Mouse (Mus musculus) embryonic facial prominence, embryonic 11.5 days (tissue): ENCODE measurements around the gene Ube2t. TPM values are rescaled to one million over a fixed set of nuclear protein-coding genes. Genes with fewer than 3 reads are reported as not detected.

Experiments used
- ATAC-seq: fragments of 200-750 bp; cut with Nextera tagmentation; replicated peaks from 2 replicates; pipeline ENCODE4 v1.8.0; 2017; ENCODE audit warnings: low read depth; ENCODE audit not compliant: insufficient number of reproducible peaks, low FRiP score, low TSS enrichment
- DNase-seq: peaks from one replicate; pipeline ENCODE4 v3.0.0-alpha.2; 2015; ENCODE audit warnings: low spot score
- H3K27ac ChIP-seq: fragments of 300-500 bp; sonication (generic); replicated peaks from 2 replicates; pipeline ENCODE4 v1.5.1; 2014; ENCODE audit warnings: mild to moderate bottlenecking, low read depth, low read length, control low read depth
- H3K27me3 ChIP-seq: fragments of 300-500 bp; sonication (generic); 2 replicates; pipeline ENCODE4 v1.6.1; 2014; ENCODE audit warnings: mild to moderate bottlenecking, low read length, moderate library complexity, mixed read lengths; ENCODE audit not compliant: control insufficient read depth, insufficient read depth
- H3K36me3 ChIP-seq: fragments of 300-500 bp; sonication (generic); replicated peaks from 2 replicates; pipeline ENCODE4 v1.6.1; 2014; ENCODE audit warnings: low read depth, mild to moderate bottlenecking, low read length, moderate library complexity, mixed read lengths; ENCODE audit not compliant: control insufficient read depth, insufficient read depth
- H3K4me1 ChIP-seq: fragments of 300-500 bp; sonication (generic); 2 replicates; pipeline ENCODE4 v1.6.1; 2014; ENCODE audit warnings: low read length, mixed read lengths; ENCODE audit not compliant: control insufficient read depth, insufficient read depth
- H3K4me2 ChIP-seq: fragments of 300-500 bp; sonication (generic); 2 replicates; pipeline ENCODE4 v1.6.1; 2014; ENCODE audit warnings: low read depth, mild to moderate bottlenecking, control low read depth, low read length, moderate library complexity
- H3K4me3 ChIP-seq: fragments of 300-500 bp; sonication (generic); 2 replicates; pipeline ENCODE4 v1.5.1; 2014; ENCODE audit warnings: low read depth, low read length, control low read depth
- H3K9ac ChIP-seq: fragments of 300-500 bp; sonication (generic); replicated peaks from 2 replicates; pipeline ENCODE4 v1.6.1; 2014; ENCODE audit warnings: mild to moderate bottlenecking, control low read depth, low read length
- H3K9me3 ChIP-seq: fragments of 300-500 bp; sonication (generic); replicated peaks from 2 replicates; pipeline ENCODE4 v1.6.1; 2016; ENCODE audit warnings: mild to moderate bottlenecking, low read length, inconsistent platforms, mixed read lengths; ENCODE audit not compliant: control insufficient read depth
- WGBS: fragments of 180-500 bp; shearing (Covaris S2); extraction: QIAGEN DNeasy Blood & Tissue Kit; methylation state at CpG from one replicate; pipeline ENCODE4 v1.1.7; 2014; 5-methylcytosine and 5-hydroxymethylcytosine counted together
- polyA plus RNA-seq: library from polyadenylated mRNA; unstranded; fragments of >200 nt; fragmentation: Nextera tagmentation; extraction: Ambion mirVana; gene quantifications from 2 replicates; pipeline ENCODE4 v1.2.1, GENCODE M21; 2014

The Ube2t gene
- polyA plus RNA-seq, 1 experiment from 2014 or later: 46.4 TPM

- no peak overlapping the region for H3K4me2 ChIP-seq
These were observed 58.6 kb downstream of the Ube2t start for GRCm38 (mm10) chr1:135020970-135021369.

DNA sequence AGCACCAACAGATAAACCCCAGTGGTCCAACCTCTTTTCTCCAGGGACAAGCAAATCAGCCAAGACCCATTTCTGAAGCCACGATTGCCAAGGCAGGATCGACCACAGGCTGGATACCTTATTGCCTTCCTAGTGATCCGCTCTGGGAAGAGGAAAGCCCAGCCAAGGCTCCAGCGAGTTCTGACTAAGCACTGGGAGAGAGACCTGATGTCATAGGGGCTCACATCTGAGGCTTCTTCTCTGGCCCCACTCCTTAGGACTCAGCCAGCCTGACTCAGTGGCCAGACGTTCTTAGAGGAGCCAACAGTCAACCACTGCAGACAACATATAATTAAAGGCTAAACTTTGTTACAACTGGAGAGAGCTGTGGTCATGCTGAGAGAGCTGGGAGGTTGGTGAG lies 59.6 kb downstream of the Ube2t start:
- Histone ChIP-seq H3K27ac (no peak overlapping the region), H3K4me2 (no peak overlapping the region), H3K27me3 (no peaks in the 10 kb centered on the region), H3K9me3 (no peaks in the 10 kb centered on the region), H3K4me1 (no peaks in the 10 kb centered on the region), H3K4me3 (no peak overlapping the region), H3K9ac (no peak overlapping the region), H3K36me3 (no peaks in the 10 kb centered on the region)
- DNase-seq (no peak), ATAC-seq (no peak)
- 74% methylated on average over 5 of the region's 5 CpGs for WGBS

More at GRCm38 (mm10) chr1:135020970-135021369, 58.6 kb downstream of the Ube2t start:
- Histone ChIP-seq H3K36me3 (no peaks in the 10 kb centered on the region), H3K9me3 (no peaks in the 10 kb centered on the region), H3K4me3 (no peak overlapping the region), H3K27ac (no peak overlapping the region), H3K9ac (no peak overlapping the region), H3K27me3 (no peaks in the 10 kb centered on the region), H3K4me1 (no peaks in the 10 kb centered on the region)
- no peak for DNase-seq
- 54% methylated on average over 5 of the region's 5 CpGs for WGBS
- no peak; the same call in 1 of the 2 replicates for ATAC-seq

DNA sequence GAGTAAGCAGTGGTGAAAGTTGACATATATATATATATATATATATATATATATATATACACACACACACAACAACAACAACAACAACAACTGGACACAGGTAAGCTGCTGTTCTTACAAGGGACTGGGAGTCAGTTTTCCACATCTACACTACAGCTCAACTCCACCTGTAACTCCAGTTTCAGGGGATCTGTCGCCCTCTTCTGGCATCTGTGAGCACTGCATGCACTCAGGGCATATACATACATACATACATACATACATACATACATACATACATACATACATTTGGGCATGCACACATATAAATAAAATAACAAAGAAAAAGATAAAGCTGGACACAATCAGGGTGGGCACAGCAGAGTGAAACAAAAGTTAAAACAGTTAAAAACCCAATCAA lies 61.2 kb downstream of the Ube2t start:
- Histone ChIP-seq H3K9me3 (no peaks in the 10 kb centered on the region), H3K36me3 (no peaks in the 10 kb centered on the region), H3K9ac (no peak overlapping the region), H3K27me3 (no peaks in the 10 kb centered on the region), H3K27ac (no peak overlapping the region), H3K4me3 (no peak overlapping the region), H3K4me1 (no peaks in the 10 kb centered on the region), H3K4me2 (no peak overlapping the region)
- no peak for DNase-seq
- no peak for ATAC-seq
- WGBS: 59% methylated on average over 1 of the region's 1 CpGs

Other genes starting within 250 kb of the Ube2t start
- 5.0 and 5.9 TPM in 2 replicates for gene Ppp1r12b, start 6.6 kb upstream of the Ube2t start, polyA plus RNA-seq
- gene Lgr6, start 142.7 kb downstream of the Ube2t start, polyA plus RNA-seq: 0.77 and 0.93 TPM in 2 replicates
- 0.92 and 1.9 TPM in 2 replicates for gene Ptpn7, start 170.1 kb downstream of the Ube2t start, polyA plus RNA-seq
- 44.2 and 52.2 TPM in 2 replicates for gene Arl8a, start 184.3 kb downstream of the Ube2t start, polyA plus RNA-seq
- gene Gpr37l1, start 205.1 kb downstream of the Ube2t start, polyA plus RNA-seq: not detected in 2 replicates